Mouse (Mus musculus) adrenal gland, postnatal 4 days (tissue): ENCODE measurements around the gene Pcp4. TPM values are rescaled to one million over a fixed set of nuclear protein-coding genes. Genes with fewer than 3 reads are reported as not detected.

Experiments
- DNase-seq, 2 experiments: peaks; one replicate each; pipeline ENCODE4 v3.0.0; 2021 to 2022; ENCODE audit warnings: low spot score in 2 of 2, mixed read lengths in 2 of 2
- total RNA-seq, 2 experiments: library from RNA; stranded (reverse); gene quantifications; 2 replicates each; pipeline ENCODE4 v1.2.3; 2021

The Pcp4 gene
- total RNA-seq, 2 experiments from 2014 or later: 32.9 to 34.7 TPM

- no peak for DNase-seq
Measured at GRCm38 (mm10) chr16:96563350-96564257, 96.2 kb downstream of the Pcp4 start.

GRCm38 (mm10) chr16:96567428-96567827 is 100.0 kb downstream of the Pcp4 start:
- DNase-seq: no peak

Other genes with a start within 250 kb of the Pcp4 start
- gene B3galt5, start 231.8 kb upstream of the Pcp4 start, total RNA-seq: 1 to 10 TPM in 1 of 2 experiments, under 1 TPM in 1; 0.37 to 1.8 TPM
- 1 to 10 TPM; 1.0 to 2.2 TPM for gene Itgb2l, start 24.0 kb upstream of the Pcp4 start, total RNA-seq